Mouse (Mus musculus): ENCODE measurements around the gene Hnrnpul2. TPM values are rescaled to one million over a fixed set of nuclear protein-coding genes. Genes with fewer than 3 reads are reported as not detected.

Hnrnpul2 gene
- total and polyA plus RNA-seq, 3 experiments: 17.8 to 81.6 (median 44.3) TPM

GRCm38 (mm10) chr19:8786008-8786781 lies 33.6 kb upstream of the Hnrnpul2 start, which contains the start of gene Taf6l:
TSS of gene Taf6l (minus strand) at chr19:8786417.
- Histone ChIP-seq H3K4me3 (replicated peaks in 1 of 3; ENCODE audit: low read depth in 2 of 3, low read length in 2 of 3, poor library complexity in 1 of 3) (peak within 1 kb of the TSS; percentile 66 to 93 (median 73)), H3K4me2 (ENCODE audit: insufficient read depth, low read depth, poor library complexity, severe bottlenecking) (peak within 1 kb of the TSS; percentile 84), H3K79me2 (replicated peaks; ENCODE audit: control insufficient read depth, extremely low read depth, insufficient read depth, poor library complexity, severe bottlenecking) (no peaks in the 10 kb centered on the region; the same call in 1 of the 2 replicates), H3K27me3 (replicated peaks) (no peaks in the 10 kb centered on the region), H3K9ac (ENCODE audit: insufficient read depth, low read depth) (peak within 1 kb of the TSS; percentile 68), H3K27ac (ENCODE audit: insufficient read depth, low read depth) (no peak within 1 kb of the TSS), H3K9me3 (replicated peaks; ENCODE audit: low read length) (no peaks in the 10 kb centered on the region), H3K4me1 (ENCODE audit: control insufficient read depth in 1 of 2, insufficient read depth in 2 of 2) (peaks cover 2 to 17% of the 10 kb centered on the region in 2 experiments; a peak in 3 of 4 replicates), H3K36me3 (replicated peaks in 1 of 2; ENCODE audit: control insufficient read depth in 1 of 2, insufficient read depth in 1 of 2, low read length in 1 of 2) (peaks cover 20 to 39% of the 10 kb centered on the region in 2 experiments)
- dilution Hi-C loops (cut with MboI; ENCODE audit: extremely low pct_ligation_motif_present, extremely low pct_unique_long_range_greater_than_20kb, low sequenced_read_pairs) (no loop called here), in situ Hi-C loops (cut with MboI; ENCODE audit: low pct_ligation_motif_present, low pct_unique_long_range_greater_than_20kb, low sequenced_read_pairs) (no loop called here)
- DNase-seq (ENCODE audit: extremely low read depth): peak; percentile 98
- TF ChIP-seq ZNF384 (IDR thresholded peaks at IDR 0.05; ENCODE audit: low read depth, low read length) (peak; percentile 61), KAT2A (IDR thresholded peaks at IDR 0.05; ENCODE audit: insufficient replicate concordance, low read length) (0 out of 2 replicates have a peak, but pooled peaks have one; percentile 27), ZMIZ1 (IDR thresholded peaks at IDR 0.05; ENCODE audit: low read depth, low read length) (no peak), MYC (IDR thresholded peaks at IDR 0.05; ENCODE audit: low read depth, low read length) (0 out of 2 replicates have a peak, but pooled peaks have one; percentile 3), BHLHE40 (IDR thresholded peaks at IDR 0.05; ENCODE audit: low read depth, low read length) (peak; percentile 98), CHD1 (IDR thresholded peaks at IDR 0.05; ENCODE audit: low read depth, low read length) (no peak), SMC3 (IDR thresholded peaks at IDR 0.05; ENCODE audit: low read depth, low read length) (no peak), JUN (IDR thresholded peaks at IDR 0.05; ENCODE audit: insufficient read depth, low read depth, low read length) (no peak), MAX (IDR thresholded peaks at IDR 0.05; ENCODE audit: low read length) (peak; percentile 93), ZC3H11A (IDR thresholded peaks at IDR 0.05; ENCODE audit: low read depth, low read length) (no peak), ELF1 (IDR thresholded peaks at IDR 0.05; ENCODE audit: low read depth, low read length) (peak; percentile 56), GABPA (IDR thresholded peaks at IDR 0.05; ENCODE audit: insufficient replicate concordance, low read depth, low read length) (no peak), RAD21 (IDR thresholded peaks at IDR 0.05; ENCODE audit: low read depth, low read length) (no peak), CHD2 (IDR thresholded peaks at IDR 0.05; ENCODE audit: low read length) (no peak), JUND (conservative IDR thresholded peaks at IDR 0.05; ENCODE audit: low read depth, low read length) (no peak), IRF4 (IDR thresholded peaks at IDR 0.05; ENCODE audit: low read depth, low read length) (no peak), POLR2A (IDR thresholded peaks at IDR 0.05; ENCODE audit: low read depth, low read length) (peak; percentile 81), CTCF (conservative IDR thresholded peaks at IDR 0.05 in 1 of 2, IDR thresholded peaks at IDR 0.05 in 1 of 2; ENCODE audit: low read depth in 2 of 2, low read length in 2 of 2) (no peak), MEF2A (IDR thresholded peaks at IDR 0.05; ENCODE audit: borderline replicate concordance, low read depth, low read length) (no peak; the same call in 1 of the 2 replicates), MAZ (IDR thresholded peaks at IDR 0.05; ENCODE audit: low read depth, low read length) (no peak), EP300 (IDR thresholded peaks at IDR 0.05; ENCODE audit: low read length) (no peak), USF2 (conservative IDR thresholded peaks at IDR 0.05; ENCODE audit: low read depth, low read length) (peak; percentile 96), POLR2AphosphoS2 (IDR thresholded peaks at IDR 0.05; ENCODE audit: low read depth, low read length) (no peak), USF1 (IDR thresholded peaks at IDR 0.05; ENCODE audit: low read depth, low read length) (peak; percentile 93), HCFC1 (IDR thresholded peaks at IDR 0.05; ENCODE audit: low read depth, low read length) (peak; percentile 73), RCOR1 (conservative IDR thresholded peaks at IDR 0.05; ENCODE audit: low read depth, low read length) (no peak), UBTF (IDR thresholded peaks at IDR 0.05; ENCODE audit: low read depth, low read length) (no peak), NELFE (IDR thresholded peaks at IDR 0.05; ENCODE audit: low read depth, low read length) (peak; percentile 65), SIN3A (IDR thresholded peaks at IDR 0.05; ENCODE audit: low read length) (peak; percentile 91), NRF1 (IDR thresholded peaks at IDR 0.05; ENCODE audit: low read depth, low read length) (peak; percentile 39; the same call in 1 of the 2 replicates), E2F4 (IDR thresholded peaks at IDR 0.05; ENCODE audit: insufficient replicate concordance, low read depth, low read length) (0 out of 2 replicates have a peak, but pooled peaks have one; percentile 61), TCF12 (IDR thresholded peaks at IDR 0.05; ENCODE audit: low read depth, low read length) (peak; percentile 68; the same call in 1 of the 2 replicates), TBP (conservative IDR thresholded peaks at IDR 0.05; ENCODE audit: low read depth, low read length) (peak; percentile 96), MAFK (IDR thresholded peaks at IDR 0.05; ENCODE audit: insufficient replicate concordance, low read length) (no peak), ETS1 (conservative IDR thresholded peaks at IDR 0.05; ENCODE audit: low read depth, low read length) (no peak), PAX5 (IDR thresholded peaks at IDR 0.05; ENCODE audit: low read length) (no peak), ZKSCAN1 (IDR thresholded peaks at IDR 0.05; ENCODE audit: borderline replicate concordance, low read depth, low read length) (no peak), MXI1 (IDR thresholded peaks at IDR 0.05; ENCODE audit: low read depth, low read length) (peak; percentile 89)

Measured in CH12.LX (cell line).